9 mouse cellular contexts compared by ENCODE assay signal in genomic region chr2:167128699-167129607, GRCm38 (mm10).
DNase-seq lines count a peak whose midpoint lies in the region; ATAC-seq and TF ChIP-seq lines count a peak whose summit lies in the region.
"Had no signal": no experiment of that assay in that cellular context is flagged by ENCODE, and none has a peak within 500 bp of the region (broad histone marks: within the 10 kb centered on the region; RNA-seq: fewer than 3 reads in every experiment).

No protein-coding gene starts in this region.

- peak; percentile 53 for DNase-seq in CD4-positive helper T cell, adult 2 months (ENCODE audit: low read depth, low spot score)
- DNase-seq in ZHBTc4 (ENCODE audit: low read depth, low spot score): peak; percentile 72
- no peak for DNase-seq in heart, embryonic 10.5 days (ENCODE audit: low spot score)
- DNase-seq in kidney, adult 8-10 months: peak; percentile 53 to 56
- peak; percentile 84 for DNase-seq in lung, postnatal 0 days (ENCODE audit: low spot score)
- peak; percentile 20 for DNase-seq in retina, embryonic 14.5 days (ENCODE audit: low spot score)
- DNase-seq in left cerebral cortex, postnatal 4 days: no peak

- H3K4me3 ChIP-seq in heart, embryonic 10.5 days: peak overlapping the region; percentile 50
- peak overlapping the region; percentile 25; the same call in 1 of the 2 replicates for H3K4me3 ChIP-seq in lung, postnatal 0 days (ENCODE audit: low read depth, low read length)
- H3K4me3 ChIP-seq: erythroblast, embryonic 14.5 days had no signal

- peak overlapping the region; percentile 59 for H3K4me2 ChIP-seq in lung, postnatal 0 days (replicated peaks; ENCODE audit: low read depth, low read length)

- no peaks in the 10 kb centered on the region for H3K36me3 ChIP-seq in heart, embryonic 10.5 days
- H3K36me3 ChIP-seq in lung, postnatal 0 days (ENCODE audit: insufficient read depth, low read length): no peaks in the 10 kb centered on the region

- peak overlapping the region; percentile 67 for H3K27ac ChIP-seq in heart, embryonic 10.5 days
- peak overlapping the region; percentile 68; the same call in 1 of the 2 replicates for H3K27ac ChIP-seq in lung, postnatal 0 days (ENCODE audit: low read length)

- peaks cover 39% of the 10 kb centered on the region for H3K4me1 ChIP-seq in heart, embryonic 10.5 days
- peaks cover 6% of the 10 kb centered on the region for H3K4me1 ChIP-seq in lung, postnatal 0 days (ENCODE audit: insufficient read depth, low read depth, low read length)

- intact Hi-C loops in left cerebral cortex, postnatal 4 days (cut with DNase I): no loop called here

- peak; percentile 80 for ATAC-seq in lung, postnatal 0 days
- ATAC-seq in megakaryocyte-erythroid progenitor cell, adult 5-6 weeks (replicated peaks; ENCODE audit: low FRiP score, low TSS enrichment, poor library complexity, severe bottlenecking): no peak

- WGBS in heart, embryonic 10.5 days: 34% methylated on average over 20 of the region's 20 CpGs
- 17% methylated on average over 20 of the region's 20 CpGs for WGBS in lung, postnatal 0 days

- TF ChIP-seq CTCF in lung, postnatal 0 days (IDR thresholded peaks at IDR 0.05): peak; percentile 18; the same call in 1 of the 2 replicates

- H3K27me3 ChIP-seq in heart, embryonic 10.5 days (ENCODE audit: insufficient read depth, poor library complexity, severe bottlenecking): peaks cover 57% of the 10 kb centered on the region
- H3K27me3 ChIP-seq in lung, postnatal 0 days (replicated peaks; ENCODE audit: insufficient read depth, low read length): no peaks in the 10 kb centered on the region

- H3K9me3 ChIP-seq in heart, embryonic 10.5 days: no peaks in the 10 kb centered on the region
- H3K9me3 ChIP-seq in lung, postnatal 0 days (ENCODE audit: low read length): no peaks in the 10 kb centered on the region

- peak; percentile 45; the same call in 1 of the 2 replicates for TF ChIP-seq EP300 in lung, postnatal 0 days (IDR thresholded peaks at IDR 0.05)

- H3K9ac ChIP-seq in lung, postnatal 0 days (replicated peaks; ENCODE audit: low read depth): no peak overlapping the region

Comparison
In these comparisons a context has a peak if more than half of its experiments do, and no peak if none do; other contexts are left out.
1. DNase-seq: peak in CD4-positive helper T cell, adult 2 months (single experiment), ZHBTc4 (single experiment), kidney, adult 8-10 months (2 of 2), lung, postnatal 0 days (single experiment) and retina, embryonic 14.5 days (single experiment); none in heart, embryonic 10.5 days (single experiment) and left cerebral cortex, postnatal 4 days (single experiment).